Mouse (Mus musculus) kidney, adult 2 months (tissue): ENCODE measurements at regions not wholly inside any gene's neighbourhood (a gene's known extent, or its start where the extent isn't known, plus 50 kb on each side); places are given as distances from the start of the nearest gene placed in this dataset.

ENCODE experiments used
- CTCF ChIP-seq: fragments of 200-500 bp; conservative IDR thresholded peaks from 2 replicates; pipeline ENCODE4 v1.5.1; 2011; ENCODE audit warnings: low read depth, mild to moderate bottlenecking, control low read depth, low read length, moderate library complexity, mixed read lengths; ENCODE audit not compliant: insufficient read depth, insufficient read length
- POLR2A ChIP-seq: fragments of 200-500 bp; IDR thresholded peaks from one replicate; pipeline ENCODE4 v1.6.1; 2011; ENCODE audit warnings: low read depth, low read length, control low read depth

- TF ChIP-seq CTCF (no peak), POLR2A (no peak)
Measured at GRCm38 (mm10) chr6:81765831-81766230, 157.6 kb upstream of the Gcfc2 start.
